Mouse (Mus musculus): ENCODE results near the gene Drg2. TPM values are rescaled to one million over a fixed set of nuclear protein-coding genes. Genes with fewer than 3 reads are reported as not detected.

The Drg2 gene
- polyA plus RNA-seq, 1 experiment from 2014 or later = 67.1 TPM

DNA sequence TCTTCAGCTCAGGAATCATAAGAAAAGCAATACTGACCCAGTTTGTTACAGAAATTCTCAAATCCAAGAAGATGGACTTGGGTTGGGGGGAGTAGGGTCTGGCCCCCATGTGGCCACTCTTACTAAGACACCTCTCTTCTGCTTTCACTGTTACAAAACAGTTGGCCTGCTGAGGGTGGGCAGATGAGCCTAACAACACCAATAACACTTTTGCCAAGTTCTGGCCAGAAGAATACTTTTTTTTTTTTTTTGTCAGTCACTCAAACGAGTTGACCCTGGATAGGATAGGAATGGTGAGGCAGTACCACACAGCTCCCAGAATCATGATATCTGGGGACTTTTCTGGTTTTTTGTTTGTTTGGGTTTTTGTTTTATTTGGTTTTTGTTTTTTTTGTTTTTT is 57.5 kb downstream of the Drg2 start:
- Histone ChIP-seq H3K27ac (ENCODE audit: poor library complexity, severe bottlenecking) (no peak overlapping the region), H3K9ac (no peak overlapping the region), H3K4me2 (no peak overlapping the region), H3K4me3 (no peak overlapping the region), H3K9me3 (replicated peaks) (no peaks in the 10 kb centered on the region), H3K4me1 (replicated peaks) (peaks cover 17% of the 10 kb centered on the region), H3K27me3 (replicated peaks) (peaks cover 35% of the 10 kb centered on the region), H3K36me3 (no peaks in the 10 kb centered on the region)
- WGBS = 80% methylated on average over 1 of the region's 1 CpGs
- no peak for ATAC-seq (ENCODE audit: insufficient number of reproducible peaks, low FRiP score)

DNA sequence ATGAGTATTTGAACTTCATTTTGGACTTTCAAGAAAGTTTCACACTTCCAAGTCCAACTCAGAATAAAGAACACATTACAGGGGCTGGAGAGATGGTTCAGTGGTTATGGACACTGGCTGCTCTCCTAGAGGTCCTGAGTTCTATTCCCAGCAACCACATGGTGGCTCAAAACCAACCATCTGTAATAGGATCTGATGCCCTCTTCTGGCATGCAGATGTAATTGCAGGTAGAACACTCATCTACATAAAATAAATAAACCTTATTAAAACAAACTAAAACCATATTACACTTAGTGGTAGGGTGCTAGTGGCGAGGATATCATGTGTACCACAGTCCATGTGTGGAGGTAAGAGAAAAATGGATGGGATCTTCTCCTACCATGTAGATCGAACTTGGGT is 58.1 kb downstream of the Drg2 start:
- ATAC-seq (ENCODE audit: insufficient number of reproducible peaks, low FRiP score) = no peak
- no peak overlapping the region for H3K4me3 ChIP-seq
- H3K9me3 ChIP-seq (replicated peaks) = no peaks in the 10 kb centered on the region
- H3K9ac ChIP-seq = no peak overlapping the region
- WGBS = 70% methylated on average over 2 of the region's 2 CpGs
- H3K4me1 ChIP-seq (replicated peaks) = peaks cover 17% of the 10 kb centered on the region
- no peak overlapping the region for H3K4me2 ChIP-seq
- no peak overlapping the region for H3K27ac ChIP-seq (ENCODE audit: poor library complexity, severe bottlenecking)
- peaks cover 29% of the 10 kb centered on the region for H3K27me3 ChIP-seq (replicated peaks)
- no peaks in the 10 kb centered on the region for H3K36me3 ChIP-seq

DNA sequence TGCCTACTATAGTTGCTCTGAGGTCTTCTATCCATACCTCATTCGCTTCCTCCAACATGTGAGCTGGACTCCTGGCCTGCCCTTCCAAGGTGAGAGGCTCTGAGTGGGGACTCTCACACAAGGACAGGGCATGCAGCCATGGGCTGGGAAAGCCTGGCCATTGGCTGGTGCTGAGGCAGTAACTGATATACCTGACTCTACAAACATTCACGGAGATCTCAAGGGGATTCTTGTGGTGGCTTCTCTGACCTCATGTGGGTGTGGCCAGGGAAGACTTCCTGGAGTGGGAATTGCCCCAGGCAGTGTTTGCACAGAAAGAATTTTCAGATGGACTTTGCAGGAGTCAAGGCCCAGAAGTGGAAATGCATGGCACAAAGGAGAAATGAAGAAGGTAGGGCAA is 60.5 kb downstream of the Drg2 start:
- Histone ChIP-seq H3K9ac (no peak overlapping the region), H3K27ac (ENCODE audit: poor library complexity, severe bottlenecking) (no peak overlapping the region), H3K9me3 (replicated peaks) (no peaks in the 10 kb centered on the region), H3K27me3 (replicated peaks) (peaks cover 11% of the 10 kb centered on the region), H3K4me3 (no peak overlapping the region), H3K36me3 (no peaks in the 10 kb centered on the region), H3K4me2 (no peak overlapping the region), H3K4me1 (replicated peaks) (peaks cover 4% of the 10 kb centered on the region; the same call in 1 of the 2 replicates)
- WGBS = 47% methylated on average over 2 of the region's 2 CpGs
- no peak for ATAC-seq (ENCODE audit: insufficient number of reproducible peaks, low FRiP score)

DNA sequence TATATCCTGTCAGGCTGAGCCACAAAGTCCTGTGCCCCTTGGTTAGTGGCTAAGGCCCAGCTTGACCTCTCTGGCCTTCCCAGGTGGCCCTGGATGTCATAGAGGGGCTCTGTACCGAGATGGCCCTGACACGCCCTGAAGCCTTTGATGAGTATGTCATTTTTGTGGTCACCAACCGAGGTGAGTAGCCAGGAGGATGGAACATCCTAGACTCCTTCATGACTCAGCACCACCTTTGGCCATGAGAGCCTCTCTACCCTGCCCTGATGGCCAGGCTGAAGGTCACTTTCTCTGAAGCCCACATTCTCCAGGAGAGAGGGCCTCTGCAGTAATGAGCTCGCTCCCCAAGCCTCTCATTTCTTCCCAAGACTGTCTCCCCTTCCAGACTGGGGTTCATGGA is 63.9 kb downstream of the Drg2 start:
- no peak for ATAC-seq (ENCODE audit: insufficient number of reproducible peaks, low FRiP score)
- H3K27ac ChIP-seq (ENCODE audit: poor library complexity, severe bottlenecking) = no peak overlapping the region
- no peaks in the 10 kb centered on the region for H3K27me3 ChIP-seq (replicated peaks)
- 0 out of 2 replicates have a peak, but pooled peaks cover 3% of the 10 kb centered on the region for H3K4me1 ChIP-seq (replicated peaks)
- no peak overlapping the region for H3K9ac ChIP-seq
- 71% methylated on average over 4 of the region's 4 CpGs for whole genome bisulfite sequencing
- H3K4me2 ChIP-seq = no peak overlapping the region
- H3K4me3 ChIP-seq = no peak overlapping the region
- H3K36me3 ChIP-seq = no peaks in the 10 kb centered on the region
- no peaks in the 10 kb centered on the region for H3K9me3 ChIP-seq (replicated peaks)

Other genes with a start within 250 kb of the Drg2 start
- gene Srebf1, start 232.0 kb upstream of the Drg2 start, polyA plus RNA-seq (2016; fragmentation: Nextera tagmentation; extraction: Ambion mirVana) = 39.7 and 41.1 TPM in 2 replicates
- 28.9 and 32.1 TPM in 2 replicates for gene Tom1l2, start 101.7 kb upstream of the Drg2 start, polyA plus RNA-seq (2016; fragmentation: Nextera tagmentation; extraction: Ambion mirVana)
- 1.6 and 2.3 TPM in 2 replicates for gene Drc3, start 101.3 kb upstream of the Drg2 start, polyA plus RNA-seq (2016; fragmentation: Nextera tagmentation; extraction: Ambion mirVana)
- 21.6 and 22.9 TPM in 2 replicates for gene Gid4, start 37.4 kb upstream of the Drg2 start, polyA plus RNA-seq (2016; fragmentation: Nextera tagmentation; extraction: Ambion mirVana)
- 47.2 and 50.5 TPM in 2 replicates for gene Atpaf2, start 36.1 kb upstream of the Drg2 start, polyA plus RNA-seq (2016; fragmentation: Nextera tagmentation; extraction: Ambion mirVana)
- gene Myo15, start 14.7 kb downstream of the Drg2 start, polyA plus RNA-seq (2016; fragmentation: Nextera tagmentation; extraction: Ambion mirVana) = 0.04 and 0.15 TPM in 2 replicates
- gene Alkbh5, start 81.8 kb downstream of the Drg2 start, polyA plus RNA-seq (2016; fragmentation: Nextera tagmentation; extraction: Ambion mirVana) = 41.8 and 44.6 TPM in 2 replicates
- gene Llgl1, start 245.1 kb downstream of the Drg2 start, polyA plus RNA-seq (2016; fragmentation: Nextera tagmentation; extraction: Ambion mirVana) = 46.6 and 47.5 TPM in 2 replicates